Mouse (Mus musculus) megakaryocyte, embryonic 14.5 days (primary cell): Measurements from ENCODE around the gene Gpat2.

Experiments used
- FLI1 ChIP-seq: IDR thresholded peaks from 2 replicates; pipeline ENCODE4 v1.6.1; 2012; ENCODE audit warnings: low read length, inconsistent platforms, mixed read lengths
- GATA1 ChIP-seq: IDR thresholded peaks from 3 replicates; pipeline ENCODE4 v1.6.1; 2012; ENCODE audit warnings: mixed read lengths, low read length, inconsistent platforms, borderline replicate concordance

DNA sequence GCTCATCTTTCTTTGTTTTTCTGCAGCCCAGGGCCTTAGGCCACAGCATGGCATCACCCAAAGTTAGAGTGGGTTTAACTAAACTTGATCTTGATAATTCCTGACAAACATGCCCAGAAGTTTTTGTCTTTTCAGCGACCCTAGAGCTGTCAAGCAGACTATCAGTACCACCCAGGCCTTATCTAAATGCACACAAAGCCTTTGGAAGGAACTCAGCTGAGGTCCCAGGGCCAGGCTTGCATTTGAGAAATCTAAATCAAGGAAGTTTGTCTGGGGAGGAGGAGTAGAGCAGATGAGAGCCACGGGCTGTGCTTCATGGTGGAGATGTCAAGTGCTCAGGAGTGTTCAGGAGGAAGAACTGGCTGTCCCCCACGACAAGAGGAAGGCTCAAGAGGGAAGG is 21.8 kb downstream of the Gpat2 start:
- TF ChIP-seq GATA1 (no peak), FLI1 (no peak)
